Comparison of ENCODE assay signal across 17 mouse cellular contexts in genomic region chr11:96950767-96951166, GRCm38 (mm10). TPM values are rescaled to one million over a fixed set of nuclear protein-coding genes. Genes with fewer than 3 reads are reported as not detected.
DNase-seq lines count a peak whose midpoint lies in the region; ATAC-seq and TF ChIP-seq lines count a peak whose summit lies in the region.
"Had no signal": no experiment of that assay in that cellular context is flagged by ENCODE, and none has a peak within 500 bp of the region (broad histone marks: within the 10 kb centered on the region; RNA-seq: fewer than 3 reads in every experiment).

No protein-coding gene starts in this region.

- no peak overlapping the region for H3K27ac ChIP-seq in hindbrain, postnatal 0 days
- H3K27ac ChIP-seq in hindbrain, embryonic 11.5 days (ENCODE audit: low read depth, low read length) = no peak overlapping the region
- H3K27ac ChIP-seq in small intestine, adult 2 months (ENCODE audit: insufficient read depth, low read depth, low read length) = no peak overlapping the region
- H3K27ac ChIP-seq: embryonic facial prominence, embryonic 13.5 days; forebrain, embryonic 15.5 days; hindbrain, embryonic 10.5 days; midbrain, embryonic 15.5 days had no signal

- no peaks in the 10 kb centered on the region for H3K9me3 ChIP-seq in hindbrain, postnatal 0 days (ENCODE audit: low read length)
- H3K9me3 ChIP-seq in hindbrain, embryonic 11.5 days (ENCODE audit: control insufficient read depth, low read length) = no peaks in the 10 kb centered on the region
- H3K9me3 ChIP-seq: embryonic facial prominence, embryonic 13.5 days; forebrain, embryonic 15.5 days; hindbrain, embryonic 10.5 days; midbrain, embryonic 15.5 days had no signal

- no peak for ATAC-seq in hindbrain, postnatal 0 days
- no peak for ATAC-seq in hindbrain, embryonic 11.5 days (ENCODE audit: low FRiP score)
- ATAC-seq: forebrain, embryonic 15.5 days; midbrain, embryonic 15.5 days had no signal

- 97% methylated on average over 3 of the region's 3 CpGs for WGBS in hindbrain, postnatal 0 days
- WGBS in hindbrain, embryonic 11.5 days = 94% methylated on average over 3 of the region's 3 CpGs
- 96% methylated on average over 3 of the region's 3 CpGs for WGBS in small intestine, adult 2 months

- intact Hi-C loops in heart, postnatal 36 days (cut with DNase I) = no loop called here

- H3K36me3 ChIP-seq in hindbrain, postnatal 0 days (ENCODE audit: insufficient read depth, low read length) = peaks cover 32% of the 10 kb centered on the region
- H3K36me3 ChIP-seq in hindbrain, embryonic 11.5 days (ENCODE audit: control insufficient read depth, insufficient read depth, low read length) = peaks cover 6% of the 10 kb centered on the region
- peaks cover 42% of the 10 kb centered on the region for H3K36me3 ChIP-seq in small intestine, adult 2 months (ENCODE audit: control insufficient read depth, insufficient read depth, low read length)

- H3K4me2 ChIP-seq in hindbrain, postnatal 0 days (ENCODE audit: low read depth, low read length) = no peak overlapping the region
- H3K4me2 ChIP-seq in hindbrain, embryonic 11.5 days (replicated peaks; ENCODE audit: low read depth, low read length) = no peak overlapping the region
- H3K4me2 ChIP-seq: embryonic facial prominence, embryonic 13.5 days; forebrain, embryonic 15.5 days; midbrain, embryonic 15.5 days had no signal

- no peak for DNase-seq in hindbrain, postnatal 0 days (ENCODE audit: low spot score)
- no peak for DNase-seq in hindbrain, embryonic 11.5 days (ENCODE audit: low spot score)
- DNase-seq in thymus, postnatal 14 days = peak; percentile 50
- DNase-seq in thymus, postnatal 10 days (ENCODE audit: low spot score in 2 of 2) = no peak
- peak; percentile 84 for DNase-seq in ZHBTc4 (ENCODE audit: low read depth, low spot score)
- no peak for DNase-seq in MN1 (ENCODE audit: low spot score)
- DNase-seq in heart, postnatal 36 days = no peak
- DNase-seq: adrenal gland, postnatal 10 days; cerebellum, adult 8-10 months; heart, adult 11 months; right cerebral cortex, postnatal 14 days had no signal

- H3K4me3 ChIP-seq in hindbrain, postnatal 0 days (ENCODE audit: low read length) = no peak overlapping the region
- H3K4me3 ChIP-seq in hindbrain, embryonic 11.5 days (ENCODE audit: low read depth, low read length) = no peak overlapping the region
- no peak overlapping the region for H3K4me3 ChIP-seq in small intestine, adult 2 months (ENCODE audit: low read depth, low read length)
- H3K4me3 ChIP-seq: embryonic facial prominence, embryonic 13.5 days; forebrain, embryonic 15.5 days; hindbrain, embryonic 10.5 days; midbrain, embryonic 15.5 days had no signal

- H3K9ac ChIP-seq in hindbrain, postnatal 0 days (replicated peaks; ENCODE audit: low read length) = no peak overlapping the region
- H3K9ac ChIP-seq in hindbrain, embryonic 11.5 days (ENCODE audit: low read depth, low read length) = no peak overlapping the region
- H3K9ac ChIP-seq: embryonic facial prominence, embryonic 13.5 days; forebrain, embryonic 15.5 days; midbrain, embryonic 15.5 days had no signal

- TF ChIP-seq CTCF in hindbrain, postnatal 0 days (IDR thresholded peaks at IDR 0.05; ENCODE audit: low read depth) = peak; percentile 46
- TF ChIP-seq CTCF in small intestine, adult 2 months (IDR thresholded peaks at IDR 0.05; ENCODE audit: extremely low read depth, insufficient read length, insufficient replicate concordance, low read depth, low read length) = peak; percentile 33; the same call in 1 of the 2 replicates

- H3K27me3 ChIP-seq in hindbrain, postnatal 0 days (ENCODE audit: insufficient read depth, low read length) = no peaks in the 10 kb centered on the region
- H3K27me3 ChIP-seq in hindbrain, embryonic 11.5 days (ENCODE audit: control insufficient read depth, insufficient read depth, low read length) = no peaks in the 10 kb centered on the region
- no peaks in the 10 kb centered on the region for H3K27me3 ChIP-seq in small intestine, adult 2 months (ENCODE audit: control insufficient read depth, insufficient read depth, low read length)
- H3K27me3 ChIP-seq: embryonic facial prominence, embryonic 13.5 days; forebrain, embryonic 15.5 days; midbrain, embryonic 15.5 days had no signal

- no peak for TF ChIP-seq POLR2A in small intestine, adult 2 months (IDR thresholded peaks at IDR 0.05; ENCODE audit: low read depth, low read length)

- H3K4me1 ChIP-seq in hindbrain, postnatal 0 days (ENCODE audit: insufficient read depth, low read length) = no peaks in the 10 kb centered on the region
- H3K4me1 ChIP-seq in hindbrain, embryonic 11.5 days (replicated peaks; ENCODE audit: control insufficient read depth, insufficient read depth, low read length) = no peaks in the 10 kb centered on the region
- peaks cover 10% of the 10 kb centered on the region; the same call in 1 of the 2 replicates for H3K4me1 ChIP-seq in small intestine, adult 2 months (ENCODE audit: control insufficient read depth, insufficient read depth, insufficient read length, low read length)
- H3K4me1 ChIP-seq: forebrain, embryonic 15.5 days; hindbrain, embryonic 10.5 days; midbrain, embryonic 15.5 days had no signal

RNA-seq across cellular contexts. Expression of gene Pnpo, which starts 7.0 kb away (rescaled TPM):
- 31.5 and 37.2 TPM in 2 replicates for total RNA-seq in hindbrain, postnatal 0 days (2014; rRNA removed)
- polyA plus RNA-seq in hindbrain, postnatal 0 days (2015; fragmentation: Nextera tagmentation; extraction: Ambion mirVana) = 37.3 and 38.3 TPM in 2 replicates
- polyA plus RNA-seq in hindbrain, embryonic 11.5 days (2014; fragmentation: Nextera tagmentation; extraction: Ambion mirVana) = 26.0 and 29.5 TPM in 2 replicates
- polyA plus RNA-seq in small intestine, adult 2 months (2012; rRNA removed) = 28.4 and 44.6 TPM in 2 replicates
- 10 to 100 TPM; 12.8 to 13.9 TPM for total RNA-seq in heart, postnatal 36 days (2021)

RNA-seq across cellular contexts. Expression of gene Prr15l, which starts 22.9 kb away (rescaled TPM):
- total RNA-seq in hindbrain, postnatal 0 days (2014; rRNA removed) = 0.10 and 0.75 TPM in 2 replicates
- polyA plus RNA-seq in hindbrain, postnatal 0 days (2015; fragmentation: Nextera tagmentation; extraction: Ambion mirVana) = 0.19 and 0.71 TPM in 2 replicates
- polyA plus RNA-seq in hindbrain, embryonic 11.5 days (2014; fragmentation: Nextera tagmentation; extraction: Ambion mirVana) = 0.82 and 1.1 TPM in 2 replicates
- 56.6 and 137 TPM in 2 replicates for polyA plus RNA-seq in small intestine, adult 2 months (2012; rRNA removed)
- total RNA-seq in heart, postnatal 36 days (2021) = 1 to 10 TPM in 1 of 2 experiments, under 1 TPM in 1; 0.73 to 1.8 TPM
- total RNA-seq: left cerebral cortex, adult 18-20 months had no signal
- polyA plus RNA-seq: forebrain, embryonic 15.5 days had no signal

RNA-seq across cellular contexts. Expression of gene Sp2, which starts 32.0 kb away (rescaled TPM):
- 7.3 and 8.8 TPM in 2 replicates for total RNA-seq in hindbrain, postnatal 0 days (2014; rRNA removed)
- 11.9 and 14.4 TPM in 2 replicates for polyA plus RNA-seq in hindbrain, postnatal 0 days (2015; fragmentation: Nextera tagmentation; extraction: Ambion mirVana)
- polyA plus RNA-seq in hindbrain, embryonic 11.5 days (2014; fragmentation: Nextera tagmentation; extraction: Ambion mirVana) = 17.8 and 22.1 TPM in 2 replicates
- 11.0 and 20.1 TPM in 2 replicates for polyA plus RNA-seq in small intestine, adult 2 months (2012; rRNA removed)
- total RNA-seq in heart, postnatal 36 days (2021) = 10 to 100 TPM; 10.3 to 13.8 TPM

RNA-seq across cellular contexts. Expression of gene Cdk5rap3, which starts 34.5 kb away (rescaled TPM):
- 44.9 and 56.5 TPM in 2 replicates for total RNA-seq in hindbrain, postnatal 0 days (2014; rRNA removed)
- 77.1 and 87.8 TPM in 2 replicates for polyA plus RNA-seq in hindbrain, postnatal 0 days (2015; fragmentation: Nextera tagmentation; extraction: Ambion mirVana)
- polyA plus RNA-seq in hindbrain, embryonic 11.5 days (2014; fragmentation: Nextera tagmentation; extraction: Ambion mirVana) = 95.5 and 98.2 TPM in 2 replicates
- polyA plus RNA-seq in small intestine, adult 2 months (2012; rRNA removed) = 23.2 and 33.1 TPM in 2 replicates
- total RNA-seq in heart, postnatal 36 days (2021) = 10 to 100 TPM; 22.7 to 23.7 TPM

Comparison
In these comparisons a context has a peak if more than half of its experiments do, and no peak if none do; other contexts are left out.
1. DNase-seq: peak in thymus, postnatal 14 days (single experiment) and ZHBTc4 (single experiment); none in hindbrain, postnatal 0 days (single experiment), hindbrain, embryonic 11.5 days (single experiment), thymus, postnatal 10 days (0 of 2), MN1 (single experiment) and heart, postnatal 36 days (0 of 2).
2. RNA of gene Prr15l, which starts 22.9 kb away (polyA plus RNA-seq): 56.6 to 137 TPM in small intestine, adult 2 months; 0.82 to 1.1 TPM in hindbrain, embryonic 11.5 days and 0.19 to 0.71 TPM in hindbrain, postnatal 0 days; every median in the first group is over 10 times any median in the second.